Mouse (Mus musculus): ENCODE results near the gene Atg13. TPM values are rescaled to one million over a fixed set of nuclear protein-coding genes. Genes with fewer than 3 reads are reported as not detected.

The Atg13 gene
- polyA plus RNA-seq, 1 experiment from 2014 or later = 42.3 TPM

- Histone ChIP-seq H3K4me2 (ENCODE audit: low read depth, low read length) (no peak overlapping the region), H3K27me3 (ENCODE audit: control insufficient read depth, insufficient read depth, low read length) (no peaks in the 10 kb centered on the region), H3K4me3 (ENCODE audit: low read depth, low read length) (no peak overlapping the region), H3K4me1 (ENCODE audit: control insufficient read depth, insufficient read depth, low read length) (peaks cover 6% of the 10 kb centered on the region; the same call in 1 of the 2 replicates), H3K27ac (ENCODE audit: low read depth, low read length) (no peak overlapping the region), H3K36me3 (ENCODE audit: control insufficient read depth, insufficient read depth, low read length) (no peaks in the 10 kb centered on the region), H3K9ac (replicated peaks; ENCODE audit: low read depth, low read length) (no peak overlapping the region), H3K9me3 (ENCODE audit: control insufficient read depth, low read length) (no peaks in the 10 kb centered on the region)
- WGBS = 91% methylated on average over 6 of the region's 6 CpGs
- no peak for ATAC-seq (ENCODE audit: low read depth)
Observed at GRCm38 (mm10) chr2:91705736-91706135, 4.6 kb downstream of the Atg13 start.

GRCm38 (mm10) chr2:91701366-91701765 lies 9.0 kb downstream of the Atg13 start:
- Histone ChIP-seq H3K4me3 (ENCODE audit: low read depth, low read length) (no peak overlapping the region), H3K36me3 (ENCODE audit: control insufficient read depth, insufficient read depth, low read length) (no peaks in the 10 kb centered on the region), H3K9me3 (ENCODE audit: control insufficient read depth, low read length) (no peaks in the 10 kb centered on the region), H3K27ac (ENCODE audit: low read depth, low read length) (no peak overlapping the region), H3K9ac (replicated peaks; ENCODE audit: low read depth, low read length) (no peak overlapping the region), H3K4me1 (ENCODE audit: control insufficient read depth, insufficient read depth, low read length) (no peaks in the 10 kb centered on the region), H3K27me3 (ENCODE audit: control insufficient read depth, insufficient read depth, low read length) (no peaks in the 10 kb centered on the region), H3K4me2 (ENCODE audit: low read depth, low read length) (no peak overlapping the region)
- WGBS = 97% methylated on average over 2 of the region's 2 CpGs
- ATAC-seq (ENCODE audit: low read depth) = no peak

GRCm38 (mm10) chr2:91699225-91699624 lies 11.2 kb downstream of the Atg13 start:
- ATAC-seq (ENCODE audit: low read depth) = no peak
- Histone ChIP-seq H3K4me1 (ENCODE audit: control insufficient read depth, insufficient read depth, low read length) (no peaks in the 10 kb centered on the region), H3K9ac (replicated peaks; ENCODE audit: low read depth, low read length) (no peak overlapping the region), H3K4me3 (ENCODE audit: low read depth, low read length) (no peak overlapping the region), H3K27ac (ENCODE audit: low read depth, low read length) (no peak overlapping the region), H3K27me3 (ENCODE audit: control insufficient read depth, insufficient read depth, low read length) (no peaks in the 10 kb centered on the region), H3K9me3 (ENCODE audit: control insufficient read depth, low read length) (no peaks in the 10 kb centered on the region), H3K4me2 (ENCODE audit: low read depth, low read length) (no peak overlapping the region), H3K36me3 (ENCODE audit: control insufficient read depth, insufficient read depth, low read length) (peaks cover 6% of the 10 kb centered on the region; the same call in 1 of the 2 replicates)
- 80% methylated on average over 1 of the region's 1 CpGs for WGBS

- Histone ChIP-seq H3K4me2 (ENCODE audit: low read depth, low read length) (no peak overlapping the region), H3K27ac (ENCODE audit: low read depth, low read length) (no peak overlapping the region), H3K9me3 (ENCODE audit: control insufficient read depth, low read length) (no peaks in the 10 kb centered on the region), H3K36me3 (ENCODE audit: control insufficient read depth, insufficient read depth, low read length) (peaks cover 6% of the 10 kb centered on the region; the same call in 1 of the 2 replicates), H3K4me3 (ENCODE audit: low read depth, low read length) (no peak overlapping the region), H3K27me3 (ENCODE audit: control insufficient read depth, insufficient read depth, low read length) (no peaks in the 10 kb centered on the region), H3K9ac (replicated peaks; ENCODE audit: low read depth, low read length) (no peak overlapping the region), H3K4me1 (ENCODE audit: control insufficient read depth, insufficient read depth, low read length) (no peaks in the 10 kb centered on the region)
- WGBS = 92% methylated on average over 1 of the region's 1 CpGs
- ATAC-seq (ENCODE audit: low read depth) = no peak
Observed at GRCm38 (mm10) chr2:91696225-91696590, 14.2 kb downstream of the Atg13 start.

- ATAC-seq (ENCODE audit: low read depth) = no peak
- Histone ChIP-seq H3K9me3 (ENCODE audit: control insufficient read depth, low read length) (no peaks in the 10 kb centered on the region), H3K36me3 (ENCODE audit: control insufficient read depth, insufficient read depth, low read length) (peaks cover 6% of the 10 kb centered on the region; the same call in 1 of the 2 replicates), H3K27ac (ENCODE audit: low read depth, low read length) (no peak overlapping the region), H3K4me3 (ENCODE audit: low read depth, low read length) (no peak overlapping the region), H3K27me3 (ENCODE audit: control insufficient read depth, insufficient read depth, low read length) (no peaks in the 10 kb centered on the region), H3K4me1 (ENCODE audit: control insufficient read depth, insufficient read depth, low read length) (no peaks in the 10 kb centered on the region), H3K9ac (replicated peaks; ENCODE audit: low read depth, low read length) (no peak overlapping the region), H3K4me2 (ENCODE audit: low read depth, low read length) (no peak overlapping the region)
- WGBS = 94% methylated on average over 10 of the region's 10 CpGs
Observed at GRCm38 (mm10) chr2:91695436-91696224, 14.7 kb downstream of the Atg13 start.

GRCm38 (mm10) chr2:91689452-91689851 lies 20.9 kb downstream of the Atg13 start:
- Histone ChIP-seq H3K36me3 (ENCODE audit: control insufficient read depth, insufficient read depth, low read length) (peaks cover 33% of the 10 kb centered on the region), H3K9ac (replicated peaks; ENCODE audit: low read depth, low read length) (no peak overlapping the region), H3K27me3 (ENCODE audit: control insufficient read depth, insufficient read depth, low read length) (no peaks in the 10 kb centered on the region), H3K9me3 (ENCODE audit: control insufficient read depth, low read length) (no peaks in the 10 kb centered on the region), H3K27ac (ENCODE audit: low read depth, low read length) (no peak overlapping the region), H3K4me3 (ENCODE audit: low read depth, low read length) (no peak overlapping the region), H3K4me2 (ENCODE audit: low read depth, low read length) (no peak overlapping the region), H3K4me1 (ENCODE audit: control insufficient read depth, insufficient read depth, low read length) (no peaks in the 10 kb centered on the region)
- 86% methylated on average over 7 of the region's 7 CpGs for WGBS
- ATAC-seq (ENCODE audit: low read depth) = no peak

- 76% methylated on average over 8 of the region's 8 CpGs for WGBS
Observed at GRCm38 (mm10) chr2:91683919-91684318, 26.5 kb downstream of the Atg13 start.

GRCm38 (mm10) chr2:91682850-91683249 lies 27.5 kb downstream of the Atg13 start:
- Histone ChIP-seq H3K9me3 (ENCODE audit: control insufficient read depth, low read length) (no peaks in the 10 kb centered on the region), H3K36me3 (ENCODE audit: control insufficient read depth, insufficient read depth, low read length) (peaks cover 55% of the 10 kb centered on the region; the same call in 1 of the 2 replicates), H3K4me1 (ENCODE audit: control insufficient read depth, insufficient read depth, low read length) (no peaks in the 10 kb centered on the region), H3K4me3 (ENCODE audit: low read depth, low read length) (no peak overlapping the region), H3K27me3 (ENCODE audit: control insufficient read depth, insufficient read depth, low read length) (no peaks in the 10 kb centered on the region), H3K4me2 (ENCODE audit: low read depth, low read length) (no peak overlapping the region), H3K9ac (replicated peaks; ENCODE audit: low read depth, low read length) (no peak overlapping the region), H3K27ac (ENCODE audit: low read depth, low read length) (no peak overlapping the region)
- WGBS = 66% methylated on average over 4 of the region's 4 CpGs
- ATAC-seq (ENCODE audit: low read depth) = no peak

More at GRCm38 (mm10) chr2:91683919-91684318, 26.5 kb downstream of the Atg13 start:
- Histone ChIP-seq H3K9me3 (ENCODE audit: control insufficient read depth, low read length) (no peaks in the 10 kb centered on the region), H3K4me3 (ENCODE audit: low read depth, low read length) (no peak overlapping the region), H3K27ac (ENCODE audit: low read depth, low read length) (no peak overlapping the region), H3K4me2 (ENCODE audit: low read depth, low read length) (no peak overlapping the region), H3K27me3 (ENCODE audit: control insufficient read depth, insufficient read depth, low read length) (no peaks in the 10 kb centered on the region), H3K36me3 (ENCODE audit: control insufficient read depth, insufficient read depth, low read length) (peaks cover 55% of the 10 kb centered on the region; the same call in 1 of the 2 replicates), H3K4me1 (ENCODE audit: control insufficient read depth, insufficient read depth, low read length) (no peaks in the 10 kb centered on the region), H3K9ac (replicated peaks; ENCODE audit: low read depth, low read length) (no peak overlapping the region)
- ATAC-seq (ENCODE audit: low read depth) = no peak

- Histone ChIP-seq H3K36me3 (ENCODE audit: control insufficient read depth, insufficient read depth, low read length) (peaks cover 54% of the 10 kb centered on the region), H3K4me1 (ENCODE audit: control insufficient read depth, insufficient read depth, low read length) (no peaks in the 10 kb centered on the region), H3K4me2 (ENCODE audit: low read depth, low read length) (no peak overlapping the region), H3K9me3 (ENCODE audit: control insufficient read depth, low read length) (no peaks in the 10 kb centered on the region), H3K27ac (ENCODE audit: low read depth, low read length) (no peak overlapping the region), H3K9ac (replicated peaks; ENCODE audit: low read depth, low read length) (no peak overlapping the region), H3K27me3 (ENCODE audit: control insufficient read depth, insufficient read depth, low read length) (no peaks in the 10 kb centered on the region), H3K4me3 (ENCODE audit: low read depth, low read length) (no peak overlapping the region)
- no peak for ATAC-seq (ENCODE audit: low read depth)
Observed at GRCm38 (mm10) chr2:91676961-91677360, 33.4 kb downstream of the Atg13 start.
